14 mouse cellular contexts compared by ENCODE assay signal in genomic region chr8:57728276-57728675, GRCm38 (mm10).
"Had no signal": no experiment of that assay in that cellular context is flagged by ENCODE, and none has a peak within 500 bp of the region (broad histone marks: within the 10 kb centered on the region; RNA-seq: fewer than 3 reads in every experiment).

No protein-coding gene starts in this region.

- H3K27me3 ChIP-seq: lung, embryonic 15.5 days; megakaryocyte, embryonic 14.5 days; midbrain, embryonic 13.5 days; midbrain, embryonic 15.5 days; neural tube, embryonic 12.5 days had no signal

- H3K4me3 ChIP-seq: lung, embryonic 15.5 days; megakaryocyte, embryonic 14.5 days; midbrain, embryonic 13.5 days; midbrain, embryonic 15.5 days; neural tube, embryonic 12.5 days had no signal

- H3K4me2 ChIP-seq: lung, embryonic 15.5 days; midbrain, embryonic 11.5 days; midbrain, embryonic 13.5 days; midbrain, embryonic 15.5 days; neural tube, embryonic 12.5 days had no signal

- H3K9me3 ChIP-seq: lung, embryonic 15.5 days; megakaryocyte, embryonic 14.5 days; midbrain, embryonic 13.5 days; midbrain, embryonic 15.5 days; neural tube, embryonic 12.5 days had no signal

- H3K9ac ChIP-seq: liver, postnatal 0 days; lung, embryonic 15.5 days; midbrain, embryonic 13.5 days; midbrain, embryonic 15.5 days; neural tube, embryonic 12.5 days had no signal

- DNase-seq: liver, postnatal 0 days; lung, adult 2 months; lung, postnatal 10 days; right cerebral cortex, postnatal 14 days; thymus, adult 2 months; thymus, postnatal 25 days; thymus, postnatal 4 days had no signal

- H3K36me3 ChIP-seq: lung, embryonic 15.5 days; midbrain, embryonic 13.5 days; midbrain, embryonic 15.5 days; neural tube, embryonic 12.5 days had no signal

- H3K4me1 ChIP-seq: lung, embryonic 15.5 days; megakaryocyte, embryonic 14.5 days; midbrain, embryonic 15.5 days had no signal

- H3K27ac ChIP-seq: lung, embryonic 15.5 days; macrophage; midbrain, embryonic 13.5 days; midbrain, embryonic 15.5 days; neural tube, embryonic 12.5 days had no signal
